Mouse (Mus musculus): ENCODE results near the gene Aldh1a3. TPM values are rescaled to one million over a fixed set of nuclear protein-coding genes. Genes with fewer than 3 reads are reported as not detected.
A peak's percentile ranks its signal among the peaks of the same experiment; 100 is the strongest.

The Aldh1a3 gene
- polyA plus RNA-seq, 1 experiment, result 11.1 TPM

DNA sequence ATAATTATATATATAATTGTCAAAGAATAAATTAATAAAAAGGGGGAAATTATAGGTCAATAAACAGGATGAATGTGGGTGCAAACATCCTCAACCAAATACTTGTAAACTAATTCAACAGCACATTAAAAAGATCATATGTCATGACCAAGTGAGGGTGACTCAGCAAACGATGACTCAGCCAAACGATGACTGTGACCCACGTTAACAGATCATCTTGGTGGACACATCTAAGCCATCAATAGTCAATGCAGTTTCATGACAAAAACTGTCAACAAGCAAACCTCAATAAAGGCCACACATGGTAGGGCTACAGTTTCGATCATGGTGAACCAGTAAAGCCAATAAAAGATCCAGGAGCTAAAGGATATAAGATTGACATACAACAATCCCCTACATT is 68.3 kb downstream of the Aldh1a3 start:
- Histone ChIP-seq H3K4me1 (ENCODE audit: control insufficient read depth, insufficient read depth, insufficient read length, low read length) (peaks cover 2% of the 10 kb centered on the region; the same call in 1 of the 2 replicates), H3K36me3 (ENCODE audit: control insufficient read depth, insufficient read depth, low read length) (peaks cover 6% of the 10 kb centered on the region; the same call in 1 of the 2 replicates), H3K4me3 (ENCODE audit: low read depth, low read length) (no peak overlapping the region), H3K27me3 (ENCODE audit: control insufficient read depth, insufficient read depth, low read length) (no peaks in the 10 kb centered on the region), H3K27ac (ENCODE audit: insufficient read depth, low read depth, low read length) (no peak overlapping the region)
- WGBS, result 80% methylated on average over 4 of the region's 4 CpGs
- TF ChIP-seq POLR2A (IDR thresholded peaks at IDR 0.05; ENCODE audit: low read depth, low read length) (no peak), CTCF (IDR thresholded peaks at IDR 0.05; ENCODE audit: extremely low read depth, insufficient read length, insufficient replicate concordance, low read depth, low read length) (no peak)

DNA sequence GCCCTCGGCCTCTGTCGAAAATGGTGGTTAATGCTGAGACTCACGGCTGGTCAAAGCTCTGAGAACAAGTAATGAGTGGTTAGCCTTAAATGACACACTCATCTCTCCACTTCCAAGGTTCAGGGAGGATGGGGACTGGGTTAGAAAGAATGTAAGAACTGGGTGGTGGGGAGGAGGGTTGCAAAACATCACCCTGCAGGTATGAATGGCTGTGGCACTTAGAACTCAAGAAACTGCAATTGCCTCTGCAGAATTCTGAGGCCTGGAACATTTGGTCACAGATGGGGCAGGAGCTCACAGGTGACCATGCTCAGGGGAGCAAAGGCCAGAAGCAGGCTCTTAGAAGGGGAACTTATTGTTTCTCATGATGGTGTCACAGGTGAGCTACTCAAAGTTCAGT is 68.9 kb downstream of the Aldh1a3 start:
- no peak overlapping the region for H3K27ac ChIP-seq (ENCODE audit: insufficient read depth, low read depth, low read length)
- no peaks in the 10 kb centered on the region for H3K27me3 ChIP-seq (ENCODE audit: control insufficient read depth, insufficient read depth, low read length)
- WGBS, result 91% methylated on average over 3 of the region's 3 CpGs
- H3K36me3 ChIP-seq (ENCODE audit: control insufficient read depth, insufficient read depth, low read length), result peaks cover 6% of the 10 kb centered on the region; the same call in 1 of the 2 replicates
- H3K4me1 ChIP-seq (ENCODE audit: control insufficient read depth, insufficient read depth, insufficient read length, low read length), result peaks cover 2% of the 10 kb centered on the region; the same call in 1 of the 2 replicates
- TF ChIP-seq CTCF (IDR thresholded peaks at IDR 0.05; ENCODE audit: extremely low read depth, insufficient read length, insufficient replicate concordance, low read depth, low read length), result no peak
- no peak for TF ChIP-seq POLR2A (IDR thresholded peaks at IDR 0.05; ENCODE audit: low read depth, low read length)
- H3K4me3 ChIP-seq (ENCODE audit: low read depth, low read length), result no peak overlapping the region

DNA sequence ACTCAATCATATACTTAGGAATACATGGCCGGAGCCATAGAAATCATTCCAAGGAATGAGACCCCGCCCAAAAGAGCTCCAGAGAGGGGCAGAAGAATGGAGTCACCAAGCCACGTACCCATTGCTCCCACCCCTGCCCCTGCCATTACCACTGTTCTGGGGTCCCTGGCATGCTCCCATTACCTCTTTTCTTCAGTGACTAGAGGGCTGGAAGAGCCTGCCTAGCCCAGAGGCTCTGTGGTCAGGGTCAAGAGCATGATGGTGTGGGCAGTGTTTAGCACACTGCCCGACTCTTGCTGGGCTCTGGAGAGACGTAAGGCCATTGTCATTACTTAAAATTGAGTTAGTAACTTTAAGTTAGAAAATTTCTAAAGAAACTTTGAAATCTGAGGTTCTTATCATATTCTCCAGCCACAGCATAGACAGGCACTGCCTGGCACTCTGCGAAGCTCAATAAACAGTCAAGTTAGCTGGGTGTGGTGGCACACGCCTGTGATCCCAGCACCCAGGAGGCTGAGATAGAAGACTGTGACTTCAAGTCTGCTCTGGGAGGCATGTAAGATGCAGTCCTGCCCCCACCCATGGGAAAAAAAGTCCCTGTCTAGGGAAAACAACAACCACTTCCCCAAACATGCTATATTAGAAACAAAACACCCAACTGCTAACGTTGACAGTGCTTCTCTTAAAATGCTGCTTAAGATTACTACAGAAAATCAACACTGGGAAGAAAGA is 71.4 kb downstream of the Aldh1a3 start:
- 68% methylated on average over 8 of the region's 8 CpGs for WGBS
- peaks cover 6% of the 10 kb centered on the region; the same call in 1 of the 2 replicates for H3K36me3 ChIP-seq (ENCODE audit: control insufficient read depth, insufficient read depth, low read length)
- H3K4me1 ChIP-seq (ENCODE audit: control insufficient read depth, insufficient read depth, insufficient read length, low read length), result peaks cover 2% of the 10 kb centered on the region; the same call in 1 of the 2 replicates
- no peak overlapping the region for H3K4me3 ChIP-seq (ENCODE audit: low read depth, low read length)
- no peak overlapping the region for H3K27ac ChIP-seq (ENCODE audit: insufficient read depth, low read depth, low read length)
- no peaks in the 10 kb centered on the region for H3K27me3 ChIP-seq (ENCODE audit: control insufficient read depth, insufficient read depth, low read length)
- no peak for TF ChIP-seq CTCF (IDR thresholded peaks at IDR 0.05; ENCODE audit: extremely low read depth, insufficient read length, insufficient replicate concordance, low read depth, low read length)
- TF ChIP-seq POLR2A (IDR thresholded peaks at IDR 0.05; ENCODE audit: low read depth, low read length), result no peak

DNA sequence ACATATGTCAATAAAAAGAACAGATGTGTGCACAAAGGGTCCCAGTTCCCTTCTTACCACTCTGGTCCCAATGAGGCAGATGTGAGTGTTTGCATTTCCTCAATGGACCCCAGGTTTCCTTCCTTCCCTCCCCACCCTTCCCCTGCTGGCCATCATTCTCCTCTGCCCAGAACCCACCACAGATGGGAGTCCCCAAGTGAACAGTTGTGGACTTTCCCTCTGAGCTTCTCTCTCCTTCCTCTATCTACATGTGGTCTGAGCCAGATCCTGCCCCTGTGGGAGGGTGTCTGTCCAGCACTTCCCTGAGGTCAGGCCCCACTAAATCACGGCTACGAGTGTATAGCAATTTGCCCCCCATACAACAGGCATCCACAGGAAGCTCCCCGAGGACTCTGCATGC is 72.4 kb downstream of the Aldh1a3 start:
- H3K4me3 ChIP-seq (ENCODE audit: low read depth, low read length), result no peak overlapping the region
- H3K4me1 ChIP-seq (ENCODE audit: control insufficient read depth, insufficient read depth, insufficient read length, low read length), result peaks cover 2% of the 10 kb centered on the region; the same call in 1 of the 2 replicates
- no peaks in the 10 kb centered on the region for H3K27me3 ChIP-seq (ENCODE audit: control insufficient read depth, insufficient read depth, low read length)
- 0 out of 2 replicates have a peak, but pooled peaks cover 3% of the 10 kb centered on the region for H3K36me3 ChIP-seq (ENCODE audit: control insufficient read depth, insufficient read depth, low read length)
- no peak for TF ChIP-seq POLR2A (IDR thresholded peaks at IDR 0.05; ENCODE audit: low read depth, low read length)
- no peak for TF ChIP-seq CTCF (IDR thresholded peaks at IDR 0.05; ENCODE audit: extremely low read depth, insufficient read length, insufficient replicate concordance, low read depth, low read length)
- H3K27ac ChIP-seq (ENCODE audit: insufficient read depth, low read depth, low read length), result no peak overlapping the region
- 79% methylated on average over 3 of the region's 3 CpGs for WGBS

DNA sequence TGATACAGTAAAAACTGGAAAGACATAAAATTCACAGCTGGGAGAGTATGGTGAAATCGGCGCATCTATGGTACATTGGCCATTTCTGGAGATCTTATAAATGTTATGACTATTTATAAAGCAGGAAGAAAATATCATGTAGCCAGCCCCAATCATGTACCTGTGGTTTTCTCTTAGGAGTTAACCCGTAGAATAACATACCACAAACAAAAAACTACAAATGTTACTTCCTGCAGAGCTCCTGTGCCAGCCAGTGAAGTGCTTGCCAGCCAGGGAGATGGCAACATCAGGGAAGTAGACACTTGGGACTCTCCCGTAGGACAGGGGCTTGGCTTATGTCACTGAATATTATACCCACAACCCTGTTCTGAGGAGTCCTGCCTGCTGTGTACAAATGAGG is 76.2 kb downstream of the Aldh1a3 start:
- H3K27ac ChIP-seq (ENCODE audit: insufficient read depth, low read depth, low read length), result no peak overlapping the region
- H3K36me3 ChIP-seq (ENCODE audit: control insufficient read depth, insufficient read depth, low read length), result no peaks in the 10 kb centered on the region
- H3K27me3 ChIP-seq (ENCODE audit: control insufficient read depth, insufficient read depth, low read length), result no peaks in the 10 kb centered on the region
- peaks cover under 1% of the 10 kb centered on the region; the same call in 1 of the 2 replicates for H3K4me1 ChIP-seq (ENCODE audit: control insufficient read depth, insufficient read depth, insufficient read length, low read length)
- TF ChIP-seq POLR2A (IDR thresholded peaks at IDR 0.05; ENCODE audit: low read depth, low read length), result no peak
- TF ChIP-seq CTCF (IDR thresholded peaks at IDR 0.05; ENCODE audit: extremely low read depth, insufficient read length, insufficient replicate concordance, low read depth, low read length), result no peak
- 75% methylated on average over 4 of the region's 4 CpGs for WGBS
- H3K4me3 ChIP-seq (ENCODE audit: low read depth, low read length), result no peak overlapping the region

DNA sequence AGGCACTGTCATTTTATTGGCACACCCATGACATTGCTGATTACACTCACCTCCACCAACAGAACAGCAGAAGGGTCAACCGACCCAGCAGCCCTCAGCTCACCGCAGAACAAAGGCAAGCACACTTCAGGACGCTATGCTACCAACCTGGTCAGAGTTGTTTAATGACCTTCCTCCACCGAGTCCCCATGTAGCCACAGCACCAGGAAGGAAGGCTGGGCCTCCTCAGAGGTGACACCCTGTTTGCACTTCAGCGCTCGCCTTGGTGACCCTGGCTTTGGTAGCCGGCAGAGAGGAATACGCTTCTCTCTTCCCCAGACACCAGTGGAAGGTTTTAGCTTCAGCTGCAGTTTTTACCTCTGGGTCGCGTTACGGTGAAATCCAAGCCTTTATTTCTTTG is 77.6 kb downstream of the Aldh1a3 start:
- Histone ChIP-seq H3K4me1 (ENCODE audit: control insufficient read depth, insufficient read depth, insufficient read length, low read length) (no peaks in the 10 kb centered on the region), H3K36me3 (ENCODE audit: control insufficient read depth, insufficient read depth, low read length) (no peaks in the 10 kb centered on the region), H3K27me3 (ENCODE audit: control insufficient read depth, insufficient read depth, low read length) (no peaks in the 10 kb centered on the region), H3K27ac (ENCODE audit: insufficient read depth, low read depth, low read length) (no peak overlapping the region), H3K4me3 (ENCODE audit: low read depth, low read length) (no peak overlapping the region)
- TF ChIP-seq POLR2A (IDR thresholded peaks at IDR 0.05; ENCODE audit: low read depth, low read length) (no peak), CTCF (IDR thresholded peaks at IDR 0.05; ENCODE audit: extremely low read depth, insufficient read length, insufficient replicate concordance, low read depth, low read length) (no peak)
- WGBS, result 78% methylated on average over 11 of the region's 11 CpGs

DNA sequence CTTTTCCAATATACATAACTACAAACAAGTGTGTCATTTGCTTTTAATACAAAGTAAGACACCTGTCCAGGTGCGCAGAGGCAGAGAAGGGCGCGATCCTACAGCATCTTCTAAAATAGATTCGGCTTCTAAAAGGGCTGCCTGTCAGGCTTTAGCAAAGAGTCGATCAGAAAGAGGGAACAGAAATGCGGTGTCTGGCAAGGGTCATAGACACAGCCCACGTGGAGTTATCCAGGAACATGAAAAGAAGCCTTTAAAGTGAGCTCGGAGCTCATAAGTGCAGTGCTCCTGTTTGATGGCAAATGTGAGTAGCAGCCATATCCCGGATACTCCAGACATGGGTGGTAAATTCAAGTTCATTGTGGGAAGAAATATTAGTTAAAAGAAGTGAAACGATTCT is 78.7 kb downstream of the Aldh1a3 start:
- no peaks in the 10 kb centered on the region for H3K36me3 ChIP-seq (ENCODE audit: control insufficient read depth, insufficient read depth, low read length)
- H3K27ac ChIP-seq (ENCODE audit: insufficient read depth, low read depth, low read length), result peak overlapping the region; percentile 44
- 84% methylated on average over 10 of the region's 10 CpGs for WGBS

More for the DNA sequence above, 78.7 kb downstream of the Aldh1a3 start:
- Histone ChIP-seq H3K27me3 (ENCODE audit: control insufficient read depth, insufficient read depth, low read length) (no peaks in the 10 kb centered on the region), H3K4me3 (ENCODE audit: low read depth, low read length) (no peak overlapping the region), H3K4me1 (ENCODE audit: control insufficient read depth, insufficient read depth, insufficient read length, low read length) (no peaks in the 10 kb centered on the region)
- no peak for TF ChIP-seq POLR2A (IDR thresholded peaks at IDR 0.05; ENCODE audit: low read depth, low read length)
- TF ChIP-seq CTCF (IDR thresholded peaks at IDR 0.05; ENCODE audit: extremely low read depth, insufficient read length, insufficient replicate concordance, low read depth, low read length), result no peak

Measured in small intestine, adult 2 months (tissue).